Mouse (Mus musculus) CH12.LX (cell line): ENCODE measurements around the gene Bpifb2. TPM values are rescaled to one million over a fixed set of nuclear protein-coding genes. Genes with fewer than 3 reads are reported as not detected.
"Not testable (repeated sequence)": the region's sequence is repeated elsewhere in the genome, so short reads cannot be mapped to it uniquely, and the experiment has no call there.

ENCODE experiments used
- DNase-seq: peaks from one replicate; pipeline ENCODE4 v3.0.0-alpha.2; 2013; ENCODE audit errors: extremely low read depth
- H3K27ac ChIP-seq: 2 replicates; pipeline ENCODE4 v1.5.1; 2012; ENCODE audit warnings: low read depth, mild to moderate bottlenecking, control low read depth, moderate library complexity; ENCODE audit not compliant: insufficient read depth
- H3K27me3 ChIP-seq: replicated peaks from 2 replicates; pipeline ENCODE3; 2012; ENCODE audit warnings: inconsistent platforms
- H3K36me3 ChIP-seq, 2 experiments: replicated peaks in 1 of 2; 2 replicates each; pipeline versions ENCODE3 to v1.6.1; 2012; ENCODE audit warnings: inconsistent platforms in 1 of 2, low read length in 1 of 2, mild to moderate bottlenecking in 1 of 2, mixed read lengths in 1 of 2, moderate library complexity in 1 of 2; ENCODE audit not compliant: control insufficient read depth in 1 of 2, insufficient read depth in 1 of 2
- H3K4me1 ChIP-seq, 2 experiments: 2 replicates each; pipeline ENCODE4 v1.6.1; 2012; ENCODE audit warnings: inconsistent platforms in 1 of 2, moderate library complexity in 1 of 2; ENCODE audit not compliant: insufficient read depth in 2 of 2, control insufficient read depth in 1 of 2
- H3K4me2 ChIP-seq: 2 replicates; pipeline ENCODE4 v1.6.1; 2012; ENCODE audit warnings: low read depth, mild to moderate bottlenecking, control low read depth; ENCODE audit not compliant: poor library complexity, insufficient read depth, severe bottlenecking
- H3K4me3 ChIP-seq, 3 experiments: fragments of 150-350 bp in 1 of 3; sonication (generic) in 1 of 3; replicated peaks in 1 of 3; 2 replicates each; pipeline versions ENCODE3 to v1.5.1; 2011 to 2012; ENCODE audit warnings: low read depth in 2 of 3, low read length in 2 of 3, mild to moderate bottlenecking in 2 of 3, moderate library complexity in 2 of 3, control low read depth in 1 of 3, improper control_type of control experiment in 1 of 3, inconsistent platforms in 1 of 3, mixed read lengths in 1 of 3; ENCODE audit not compliant: poor library complexity in 1 of 3
- H3K79me2 ChIP-seq: replicated peaks from 2 replicates; pipeline ENCODE4 v1.6.1; 2012; ENCODE audit warnings: mild to moderate bottlenecking, moderate library complexity; ENCODE audit not compliant: control insufficient read depth, poor library complexity, insufficient read depth, severe bottlenecking; ENCODE audit errors: extremely low read depth
- H3K9ac ChIP-seq: 2 replicates; pipeline ENCODE4 v1.6.1; 2012; ENCODE audit warnings: low read depth, mild to moderate bottlenecking, control low read depth, moderate library complexity; ENCODE audit not compliant: insufficient read depth
- H3K9me3 ChIP-seq: replicated peaks from 2 replicates; pipeline ENCODE3; 2012; ENCODE audit warnings: low read length, inconsistent platforms, mixed read lengths
- BHLHE40 ChIP-seq: IDR thresholded peaks from 2 replicates; pipeline ENCODE4 v1.6.1; 2011; ENCODE audit warnings: mild to moderate bottlenecking, low read depth, low read length, improper control_type of control experiment
- CTCF ChIP-seq, 2 experiments: IDR thresholded peaks in 1 of 2; conservative IDR thresholded peaks in 1 of 2; 2 replicates each; pipeline ENCODE4 v1.5.1; 2011 to 2012; ENCODE audit warnings: low read depth in 2 of 2, low read length in 2 of 2, improper control_type of control experiment in 1 of 2, inconsistent platforms in 1 of 2, mild to moderate bottlenecking in 1 of 2, moderate library complexity in 1 of 2
- HCFC1 ChIP-seq: IDR thresholded peaks from 2 replicates; pipeline ENCODE4 v1.6.1; 2012; ENCODE audit warnings: low read depth, mild to moderate bottlenecking, inconsistent platforms, low read length, improper control_type of control experiment
- IRF4 ChIP-seq: IDR thresholded peaks from 2 replicates; pipeline ENCODE4 v1.6.1; 2014; ENCODE audit warnings: low read depth, mild to moderate bottlenecking, inconsistent platforms, low read length, improper control_type of control experiment
- KAT2A ChIP-seq: IDR thresholded peaks from 2 replicates; pipeline ENCODE4 v1.6.1; 2012; ENCODE audit warnings: low read length, improper control_type of control experiment, inconsistent platforms; ENCODE audit not compliant: insufficient replicate concordance
- MAX ChIP-seq: IDR thresholded peaks from 2 replicates; pipeline ENCODE4 v1.6.1; 2011; ENCODE audit warnings: low read length, improper control_type of control experiment
- MAZ ChIP-seq: IDR thresholded peaks from 2 replicates; pipeline ENCODE4 v1.6.1; 2012; ENCODE audit warnings: low read depth, mild to moderate bottlenecking, inconsistent platforms, low read length, improper control_type of control experiment, moderate library complexity
- MEF2A ChIP-seq: IDR thresholded peaks from 2 replicates; pipeline ENCODE4 v1.6.1; 2014; ENCODE audit warnings: low read depth, mild to moderate bottlenecking, inconsistent platforms, low read length, improper control_type of control experiment, borderline replicate concordance
- NELFE ChIP-seq: IDR thresholded peaks from 2 replicates; pipeline ENCODE4 v1.6.1; 2011; ENCODE audit warnings: low read depth, low read length, improper control_type of control experiment
- POLR2A ChIP-seq: IDR thresholded peaks from 2 replicates; pipeline ENCODE4 v1.6.1; 2011; ENCODE audit warnings: low read depth, mild to moderate bottlenecking, improper control_type of control experiment, low read length
- SIN3A ChIP-seq: IDR thresholded peaks from 2 replicates; pipeline ENCODE4 v1.6.1; 2012; ENCODE audit warnings: low read length, improper control_type of control experiment, inconsistent platforms
- SMC3 ChIP-seq: IDR thresholded peaks from 2 replicates; pipeline ENCODE4 v1.6.1; 2011; ENCODE audit warnings: low read depth, low read length, improper control_type of control experiment
- TCF12 ChIP-seq: IDR thresholded peaks from 2 replicates; pipeline ENCODE4 v1.6.1; 2014; ENCODE audit warnings: low read depth, mild to moderate bottlenecking, inconsistent platforms, low read length, improper control_type of control experiment
- UBTF ChIP-seq: IDR thresholded peaks from 2 replicates; pipeline ENCODE4 v1.6.1; 2012; ENCODE audit warnings: low read depth, mild to moderate bottlenecking, inconsistent platforms, low read length, improper control_type of control experiment, moderate library complexity
- ZC3H11A ChIP-seq: IDR thresholded peaks from 2 replicates; pipeline ENCODE4 v1.6.1; 2012; ENCODE audit warnings: low read depth, mild to moderate bottlenecking, inconsistent platforms, low read length, improper control_type of control experiment
- dilution Hi-C: fragments of 300-500 bp; cut with MboI; formaldehyde crosslinking; loops from 2 replicates; pipeline ENCODE4 v1.14.3; 2020; ENCODE audit warnings: low sequenced_read_pairs; ENCODE audit not compliant: extremely low pct_unique_long_range_greater_than_20kb, extremely low pct_ligation_motif_present
- in situ Hi-C: fragments of 300-500 bp; cut with MboI; formaldehyde crosslinking; loops from 3 replicates; pipeline ENCODE4 v1.14.3; 2019; ENCODE audit warnings: low sequenced_read_pairs, low pct_ligation_motif_present, low pct_unique_long_range_greater_than_20kb, mixed read lengths
- polyA plus RNA-seq: library from polyadenylated mRNA; unstranded; fragments of >175 nt; gene quantifications from 2 replicates; pipeline ENCODE4 v1.2.1, GENCODE M21; 2012; ENCODE audit warnings: low read depth; ENCODE audit not compliant: insufficient read length
- total RNA-seq, 2 experiments: library from RNA; depleted of rRNA; stranded (reverse); fragments of 300-350 nt in 1 of 2; fragments of >200 nt in 1 of 2; gene quantifications; 2 replicates each; pipeline ENCODE4 v1.2.3; 2012 to 2014

The Bpifb2 gene
- total RNA-seq (2012; rRNA removed) (not detected in 2 replicates), total RNA-seq (2014; rRNA removed) (not detected in 2 replicates), polyA plus RNA-seq (not detected in 2 replicates)

GRCm38 (mm10) chr2:153874745-153875144, at the start of gene Bpifb2:
Bpifb2 (plus strand) TSS chr2:153875045.
- no peak within 1 kb of the TSS for H3K9ac ChIP-seq
- H3K9me3 ChIP-seq: no peaks in the 10 kb centered on the region
- no peak within 1 kb of the TSS for H3K4me2 ChIP-seq
- H3K4me1 ChIP-seq: no peaks in the 10 kb centered on the region
- TF ChIP-seq CTCF (conservative IDR thresholded peaks at IDR 0.05 in 1 of 2, IDR thresholded peaks at IDR 0.05 in 1 of 2; ENCODE audit: low read depth in 2 of 2, low read length in 2 of 2): no peak
- TF ChIP-seq BHLHE40: no peak
- no peak for TF ChIP-seq MAZ
- no peak for TF ChIP-seq HCFC1
- no peak for TF ChIP-seq SMC3
- no peak for TF ChIP-seq IRF4
- no peak for TF ChIP-seq ZC3H11A
- TF ChIP-seq KAT2A: no peak
- no peak for TF ChIP-seq SIN3A
- TF ChIP-seq MEF2A: no peak
- no peak for TF ChIP-seq UBTF
- no peak for TF ChIP-seq POLR2A
- dilution Hi-C loops (no loop called here), in situ Hi-C loops (no loop called here)
- no peak within 1 kb of the TSS for H3K27ac ChIP-seq
- DNase-seq: no peak
- H3K79me2 ChIP-seq: no peaks in the 10 kb centered on the region
- peaks cover 81% of the 10 kb centered on the region for H3K27me3 ChIP-seq
- H3K36me3 ChIP-seq: no peaks in the 10 kb centered on the region
- no peak within 1 kb of the TSS for H3K4me3 ChIP-seq

- H3K4me3 ChIP-seq, dilution Hi-C loops, H3K27ac ChIP-seq, H3K9ac ChIP-seq, in situ Hi-C loops, H3K4me1 ChIP-seq, DNase-seq, H3K4me2 ChIP-seq, H3K79me2 ChIP-seq, H3K9me3 ChIP-seq, H3K36me3 ChIP-seq: not testable (repeated sequence)
- H3K27me3 ChIP-seq: peaks cover 64% of the 10 kb centered on the region
Measured at GRCm38 (mm10) chr2:153825900-153826299, 48.9 kb upstream of the Bpifb2 start.

- dilution Hi-C loops (no loop called here), in situ Hi-C loops (no loop called here)
- no peak for DNase-seq
- H3K4me2 ChIP-seq: no peak overlapping the region
- no peaks in the 10 kb centered on the region for H3K9me3 ChIP-seq
- TF ChIP-seq MAX (no peak), TCF12 (no peak), ZC3H11A (no peak), NELFE (no peak), HCFC1 (no peak)
- peaks cover 0 to 3% of the 10 kb centered on the region in 2 experiments; a peak in 1 of 4 replicates for H3K4me1 ChIP-seq
- H3K36me3 ChIP-seq: no peaks in the 10 kb centered on the region
- no peaks in the 10 kb centered on the region for H3K79me2 ChIP-seq
- no peak overlapping the region for H3K27ac ChIP-seq
- H3K9ac ChIP-seq: no peak overlapping the region
- peaks cover 64% of the 10 kb centered on the region for H3K27me3 ChIP-seq
- H3K4me3 ChIP-seq: no peak overlapping the region
Measured at GRCm38 (mm10) chr2:153827171-153827830, 47.5 kb upstream of the Bpifb2 start.
